Mouse (Mus musculus) MEL (cell line): ENCODE data around the gene Mc3r. TPM values are rescaled to one million over a fixed set of nuclear protein-coding genes. Genes with fewer than 3 reads are reported as not detected.
A peak's percentile ranks its signal among the peaks of the same experiment; 100 is the strongest.

Source experiments
- DNase-seq: peaks from one replicate; pipeline ENCODE4 v3.0.0; 2011; ENCODE audit warnings: low read depth, low spot score
- H3K27ac ChIP-seq: 2 replicates; pipeline ENCODE4 v1.5.1; 2012; ENCODE audit warnings: low read depth, mild to moderate bottlenecking, control low read depth, low read length, moderate library complexity; ENCODE audit not compliant: control insufficient read depth
- H3K27me3 ChIP-seq, 2 experiments: fragments of 150-350 bp in 1 of 2; sonication (generic) in 1 of 2; 2 replicates each; pipeline ENCODE4 v1.6.1; 2012; ENCODE audit warnings: low read length in 2 of 2, mild to moderate bottlenecking in 2 of 2, improper control_type of control experiment in 1 of 2, moderate library complexity in 1 of 2; ENCODE audit not compliant: insufficient read depth in 2 of 2, control insufficient read depth in 1 of 2
- H3K36me3 ChIP-seq, 2 experiments: 2 replicates each; pipeline ENCODE4 v1.6.1; 2012 to 2014; ENCODE audit warnings: low read length in 2 of 2, improper control_type of control experiment in 1 of 2, inconsistent platforms in 1 of 2, mild to moderate bottlenecking in 1 of 2; ENCODE audit not compliant: insufficient read depth in 2 of 2, control insufficient read depth in 1 of 2
- H3K4me1 ChIP-seq, 2 experiments: fragments of 150-350 bp in 1 of 2; sonication (generic) in 1 of 2; 2 replicates each; pipeline ENCODE4 v1.6.1; 2012; ENCODE audit warnings: low read length in 2 of 2, improper control_type of control experiment in 1 of 2, mild to moderate bottlenecking in 1 of 2; ENCODE audit not compliant: insufficient read depth in 2 of 2, control insufficient read depth in 1 of 2
- H3K4me3 ChIP-seq, 2 experiments: fragments of 150-350 bp in 1 of 2; sonication (generic) in 1 of 2; 2 replicates each; pipeline ENCODE4 v1.5.1; 2012; ENCODE audit warnings: low read depth in 2 of 2, low read length in 2 of 2, mild to moderate bottlenecking in 2 of 2, moderate library complexity in 2 of 2, control low read depth in 1 of 2, improper control_type of control experiment in 1 of 2; ENCODE audit not compliant: control insufficient read depth in 1 of 2, insufficient read depth in 1 of 2
- H3K79me2 ChIP-seq: 2 replicates; pipeline ENCODE4 v1.6.1; 2012; ENCODE audit warnings: mild to moderate bottlenecking, low read length, moderate library complexity; ENCODE audit not compliant: control insufficient read depth, poor library complexity, insufficient read depth
- H3K9ac ChIP-seq: 2 replicates; pipeline ENCODE4 v1.6.1; 2012; ENCODE audit warnings: low read depth, mild to moderate bottlenecking, control low read depth, low read length, moderate library complexity; ENCODE audit not compliant: control insufficient read depth, poor library complexity, severe bottlenecking
- H3K9me3 ChIP-seq: fragments of 150-350 bp; sonication (generic); replicated peaks from 2 replicates; pipeline ENCODE4 v1.6.1; 2012; ENCODE audit warnings: mild to moderate bottlenecking, low read length, improper control_type of control experiment, moderate library complexity; ENCODE audit not compliant: insufficient read depth
- BHLHE40 ChIP-seq: IDR thresholded peaks from 2 replicates; pipeline ENCODE4 v1.6.1; 2012; ENCODE audit warnings: low read depth, mild to moderate bottlenecking, inconsistent platforms, low read length, improper control_type of control experiment, borderline replicate concordance
- CHD1 ChIP-seq: IDR thresholded peaks from 2 replicates; pipeline ENCODE4 v1.6.1; 2012; ENCODE audit warnings: low read depth, mild to moderate bottlenecking, inconsistent platforms, low read length, improper control_type of control experiment
- CTCF ChIP-seq, 3 experiments: IDR thresholded peaks in 2 of 3; conservative IDR thresholded peaks in 1 of 3; 2 replicates each; pipeline ENCODE4 v1.5.1; 2011 to 2012; ENCODE audit warnings: low read length in 3 of 3, low read depth in 2 of 3, mild to moderate bottlenecking in 2 of 3, improper control_type of control experiment in 1 of 3, inconsistent platforms in 1 of 3, mixed read lengths in 1 of 3, moderate library complexity in 1 of 3; ENCODE audit not compliant: control insufficient read depth in 1 of 3, insufficient read depth in 1 of 3, poor library complexity in 1 of 3, severe bottlenecking in 1 of 3
- EP300 ChIP-seq, 2 experiments: IDR thresholded peaks; 2 replicates each; pipeline ENCODE4 v1.6.1; 2011; ENCODE audit warnings: improper control_type of control experiment in 2 of 2, low read length in 2 of 2, low read depth in 1 of 2, mild to moderate bottlenecking in 1 of 2
- ETS1 ChIP-seq: IDR thresholded peaks from 2 replicates; pipeline ENCODE4 v1.6.1; 2012; ENCODE audit warnings: low read depth, mild to moderate bottlenecking, inconsistent platforms, low read length, improper control_type of control experiment, moderate library complexity
- GABPA ChIP-seq: IDR thresholded peaks from 2 replicates; pipeline ENCODE4 v1.6.1; 2012; ENCODE audit warnings: low read depth, mild to moderate bottlenecking, inconsistent platforms, low read length, improper control_type of control experiment, moderate library complexity
- GATA1 ChIP-seq: IDR thresholded peaks from 2 replicates; pipeline ENCODE4 v1.6.1; 2011; ENCODE audit warnings: low read depth, low read length, improper control_type of control experiment
- HCFC1 ChIP-seq: IDR thresholded peaks from 2 replicates; pipeline ENCODE4 v1.6.1; 2012; ENCODE audit warnings: low read depth, mild to moderate bottlenecking, inconsistent platforms, low read length, improper control_type of control experiment, moderate library complexity
- JUND ChIP-seq: IDR thresholded peaks from 2 replicates; pipeline ENCODE4 v1.6.1; 2011; ENCODE audit warnings: low read depth, mild to moderate bottlenecking, improper control_type of control experiment, low read length
- MAFK ChIP-seq: IDR thresholded peaks from 2 replicates; pipeline ENCODE4 v1.6.1; 2011; ENCODE audit warnings: low read depth, mild to moderate bottlenecking, low read length, improper control_type of control experiment, borderline replicate concordance
- MAX ChIP-seq: IDR thresholded peaks from 2 replicates; pipeline ENCODE4 v1.6.1; 2011; ENCODE audit warnings: low read length, improper control_type of control experiment
- MAZ ChIP-seq: IDR thresholded peaks from 2 replicates; pipeline ENCODE4 v1.6.1; 2012; ENCODE audit warnings: low read depth, mild to moderate bottlenecking, inconsistent platforms, low read length, improper control_type of control experiment
- MEF2A ChIP-seq: IDR thresholded peaks from 2 replicates; pipeline ENCODE4 v1.6.1; 2014; ENCODE audit warnings: low read depth, mild to moderate bottlenecking, inconsistent platforms, low read length, improper control_type of control experiment; ENCODE audit not compliant: poor library complexity, insufficient replicate concordance, severe bottlenecking; ENCODE audit errors: extremely low read depth
- MXI1 ChIP-seq: IDR thresholded peaks from 2 replicates; pipeline ENCODE4 v1.6.1; 2011; ENCODE audit warnings: mild to moderate bottlenecking, low read depth, low read length, improper control_type of control experiment
- MYB ChIP-seq: IDR thresholded peaks from 2 replicates; pipeline ENCODE4 v1.6.1; 2011; ENCODE audit warnings: mild to moderate bottlenecking, low read depth, low read length, improper control_type of control experiment
- MYC ChIP-seq: IDR thresholded peaks from 2 replicates; pipeline ENCODE4 v1.6.1; 2011; ENCODE audit warnings: low read depth, mild to moderate bottlenecking, low read length, improper control_type of control experiment, moderate library complexity
- NRF1 ChIP-seq: IDR thresholded peaks from 2 replicates; pipeline ENCODE4 v1.6.1; 2014; ENCODE audit warnings: low read depth, mild to moderate bottlenecking, inconsistent platforms, low read length, improper control_type of control experiment, moderate library complexity; ENCODE audit not compliant: poor library complexity, insufficient read depth, severe bottlenecking
- POLR2A ChIP-seq, 2 experiments: IDR thresholded peaks; 2 replicates each; pipeline ENCODE4 v1.6.1; 2011 to 2012; ENCODE audit warnings: low read length in 2 of 2, mild to moderate bottlenecking in 2 of 2, control low read depth in 1 of 2, improper control_type of control experiment in 1 of 2, low read depth in 1 of 2, moderate library complexity in 1 of 2; ENCODE audit not compliant: control insufficient read depth in 1 of 2, insufficient read depth in 1 of 2, poor library complexity in 1 of 2
- POLR2AphosphoS2 ChIP-seq: IDR thresholded peaks from 2 replicates; pipeline ENCODE4 v1.6.1; 2011; ENCODE audit warnings: low read length, improper control_type of control experiment
- RAD21 ChIP-seq: IDR thresholded peaks from 2 replicates; pipeline ENCODE4 v1.6.1; 2011; ENCODE audit warnings: mild to moderate bottlenecking, low read depth, low read length, improper control_type of control experiment
- SIN3A ChIP-seq: IDR thresholded peaks from 2 replicates; pipeline ENCODE4 v1.6.1; 2012; ENCODE audit warnings: low read length, improper control_type of control experiment, inconsistent platforms
- SMC3 ChIP-seq: IDR thresholded peaks from 2 replicates; pipeline ENCODE4 v1.6.1; 2011; ENCODE audit warnings: low read depth, low read length, improper control_type of control experiment
- TBP ChIP-seq: IDR thresholded peaks from 2 replicates; pipeline ENCODE4 v1.8.0; 2011; ENCODE audit warnings: low read depth, low read length, improper control_type of control experiment
- TCF12 ChIP-seq: IDR thresholded peaks from 2 replicates; pipeline ENCODE4 v1.6.1; 2014; ENCODE audit warnings: low read depth, mild to moderate bottlenecking, inconsistent platforms, low read length, improper control_type of control experiment, moderate library complexity
- UBTF ChIP-seq: IDR thresholded peaks from 2 replicates; pipeline ENCODE4 v1.6.1; 2012; ENCODE audit warnings: low read depth, mild to moderate bottlenecking, inconsistent platforms, low read length, improper control_type of control experiment, moderate library complexity, borderline replicate concordance; ENCODE audit not compliant: insufficient read depth
- USF1 ChIP-seq: IDR thresholded peaks from 2 replicates; pipeline ENCODE4 v1.6.1; 2014; ENCODE audit warnings: low read depth, mild to moderate bottlenecking, inconsistent platforms, low read length, improper control_type of control experiment, moderate library complexity
- USF2 ChIP-seq, 2 experiments: IDR thresholded peaks; 2 replicates each; pipeline ENCODE4 v1.6.1; 2011 to 2012; ENCODE audit warnings: improper control_type of control experiment in 2 of 2, low read length in 2 of 2, borderline replicate concordance in 1 of 2, inconsistent platforms in 1 of 2, low read depth in 1 of 2, mild to moderate bottlenecking in 1 of 2; ENCODE audit not compliant: insufficient read depth in 1 of 2
- ZC3H11A ChIP-seq: IDR thresholded peaks from 2 replicates; pipeline ENCODE4 v1.6.1; 2012; ENCODE audit warnings: low read depth, mild to moderate bottlenecking, inconsistent platforms, low read length, improper control_type of control experiment
- ZKSCAN1 ChIP-seq: IDR thresholded peaks from 2 replicates; pipeline ENCODE4 v1.6.1; 2012; ENCODE audit warnings: low read depth, mild to moderate bottlenecking, inconsistent platforms, low read length, improper control_type of control experiment, moderate library complexity
- ZNF384 ChIP-seq: IDR thresholded peaks from 2 replicates; pipeline ENCODE4 v1.6.1; 2012; ENCODE audit warnings: low read depth, mild to moderate bottlenecking, inconsistent platforms, low read length, improper control_type of control experiment
- polyA plus RNA-seq, 2 experiments: library from polyadenylated mRNA; stranded (reverse) in 1 of 2; unstranded in 1 of 2; fragments of >175 nt in 1 of 2; fragments of >200 nt in 1 of 2; gene quantifications; 2 replicates each; pipeline versions ENCODE4 v1.2.1 to v1.2.4; 2012; ENCODE audit warnings: low replicate concordance in 2 of 2, low read depth in 1 of 2; ENCODE audit not compliant: insufficient read length in 2 of 2, insufficient read depth in 1 of 2, missing spikeins in 1 of 2
- total RNA-seq: library from RNA; depleted of rRNA; stranded (reverse); fragments of 300-350 nt; gene quantifications from 2 replicates; pipeline ENCODE4 v1.2.3, GENCODE M21; 2012

The Mc3r gene
- total and polyA plus RNA-seq, 3 experiments, result 0.04 TPM; not detected in 2

- Histone ChIP-seq H3K27ac (no peak overlapping the region), H3K9me3 (no peaks in the 10 kb centered on the region), H3K4me3 (no peak overlapping the region), H3K4me1 (no peaks in the 10 kb centered on the region), H3K27me3 (no peaks in the 10 kb centered on the region), H3K9ac (no peak overlapping the region), H3K36me3 (no peaks in the 10 kb centered on the region), H3K79me2 (no peaks in the 10 kb centered on the region)
- no peak for DNase-seq
- TF ChIP-seq BHLHE40 (no peak), MAZ (no peak), GATA1 (no peak), CHD1 (no peak), ZNF384 (no peak), POLR2AphosphoS2 (no peak)
- TF ChIP-seq, all 39 proteins: peak for 0
Measured at GRCm38 (mm10) chr2:172214336-172214735, 34.0 kb upstream of the Mc3r start.

- peak; percentile 76 for DNase-seq
- Histone ChIP-seq H3K9me3 (no peaks in the 10 kb centered on the region), H3K4me3 (no peak overlapping the region)
- peak; percentile 76 for TF ChIP-seq SMC3
- no peak for TF ChIP-seq GABPA
- TF ChIP-seq MYB, result no peak
- TF ChIP-seq MAFK, result no peak
- no peak for TF ChIP-seq TCF12
- no peak for TF ChIP-seq ETS1
- no peak for TF ChIP-seq MAX
- TF ChIP-seq EP300 (IDR thresholded peaks at IDR 0.05; ENCODE audit: low read depth in 1 of 2, low read length in 2 of 2), result no peak
- no peak for TF ChIP-seq TBP
- TF ChIP-seq GATA1, result no peak
- TF ChIP-seq ZC3H11A, result peak; percentile 62
- no peak for TF ChIP-seq BHLHE40
- TF ChIP-seq POLR2AphosphoS2, result no peak
- TF ChIP-seq RAD21, result peak; percentile 89
- TF ChIP-seq CHD1, result no peak
- TF ChIP-seq NRF1, result no peak
- no peak for TF ChIP-seq SIN3A
- peak; percentile 63; the same call in 1 of the 2 replicates for TF ChIP-seq JUND
- peak; percentile 74 to 88 (median 76) for TF ChIP-seq CTCF (IDR thresholded peaks at IDR 0.05 in 2 of 3, conservative IDR thresholded peaks at IDR 0.05 in 1 of 3; ENCODE audit: control insufficient read depth in 1 of 3, insufficient read depth in 1 of 3, low read depth in 2 of 3, low read length in 3 of 3, poor library complexity in 1 of 3, severe bottlenecking in 1 of 3)
- no peak for TF ChIP-seq MXI1
- peak; percentile 95 for TF ChIP-seq ZNF384
- no peak for TF ChIP-seq HCFC1
- TF ChIP-seq MAZ, result no peak
- TF ChIP-seq MEF2A, result no peak
- TF ChIP-seq USF2 (IDR thresholded peaks at IDR 0.05; ENCODE audit: borderline replicate concordance in 1 of 2, insufficient read depth in 1 of 2, low read depth in 1 of 2, low read length in 2 of 2), result no peak
- no peak for TF ChIP-seq USF1
- TF ChIP-seq MYC, result no peak
- no peak for TF ChIP-seq ZKSCAN1
- TF ChIP-seq UBTF, result no peak
- no peak for TF ChIP-seq POLR2A (IDR thresholded peaks at IDR 0.05; ENCODE audit: control insufficient read depth in 1 of 2, insufficient read depth in 1 of 2, low read depth in 1 of 2, low read length in 2 of 2, poor library complexity in 1 of 2)
Measured at GRCm38 (mm10) chr2:172215508-172216162, 32.7 kb upstream of the Mc3r start.

More at GRCm38 (mm10) chr2:172215508-172216162, 32.7 kb upstream of the Mc3r start:
- H3K27ac ChIP-seq, result no peak overlapping the region
- no peaks in the 10 kb centered on the region for H3K27me3 ChIP-seq
- H3K4me1 ChIP-seq, result no peaks in the 10 kb centered on the region
- no peak overlapping the region for H3K9ac ChIP-seq
- H3K36me3 ChIP-seq, result no peaks in the 10 kb centered on the region
- no peaks in the 10 kb centered on the region for H3K79me2 ChIP-seq
